10 mouse cellular contexts compared by ENCODE assay signal in genomic region chrX:71798883-71799282, GRCm38 (mm10). TPM values are rescaled to one million over a fixed set of nuclear protein-coding genes. Genes with fewer than 3 reads are reported as not detected.
DNase-seq lines count a peak whose midpoint lies in the region; TF ChIP-seq lines count a peak whose summit lies in the region.
"Had no signal": no experiment of that assay in that cellular context is flagged by ENCODE, and none has a peak within 500 bp of the region (broad histone marks: within the 10 kb centered on the region; RNA-seq: fewer than 3 reads in every experiment).

No protein-coding gene starts in this region.

- TF ChIP-seq POLR2A in brain, embryonic 14.5 days (IDR thresholded peaks at IDR 0.05; ENCODE audit: borderline replicate concordance, extremely low read depth, insufficient read depth, insufficient read length, poor library complexity, severe bottlenecking), result no peak

- TF ChIP-seq CTCF in layer of hippocampus, adult 2 months (conservative IDR thresholded peaks at IDR 0.05), result 0 out of 2 replicates have a peak, but pooled peaks have one; percentile 12
- peak; percentile 26; the same call in 1 of the 2 replicates for TF ChIP-seq CTCF in brain, embryonic 14.5 days (IDR thresholded peaks at IDR 0.05; ENCODE audit: borderline replicate concordance, extremely low read depth, insufficient read depth, insufficient read length)

- H3K27ac ChIP-seq in layer of hippocampus, adult 2 months, result no peak overlapping the region
- H3K27ac ChIP-seq: hindbrain, embryonic 13.5 days; macrophage had no signal

- intact Hi-C loops in left cerebral cortex, postnatal 25 days (cut with DNase I), result no loop called here

- H3K4me3 ChIP-seq in layer of hippocampus, adult 2 months, result no peak overlapping the region
- H3K4me3 ChIP-seq: hindbrain, embryonic 13.5 days had no signal

- DNase-seq in heart, adult 18-20 months, result peak; percentile 2 to 15
- no peak for DNase-seq in heart, adult 11 months
- no peak for DNase-seq in layer of hippocampus, adult 2 months (ENCODE audit: low spot score in 2 of 2)
- DNase-seq in layer of hippocampus, adult 9-11 months, result no peak
- peak; percentile 62 for DNase-seq in NIH3T3 (ENCODE audit: low read depth)
- DNase-seq in brain, embryonic 14.5 days (ENCODE audit: low read depth), result peak; percentile 7
- DNase-seq in left cerebral cortex, postnatal 25 days (ENCODE audit: low spot score in 2 of 2), result no peak
- DNase-seq: gastrocnemius, postnatal 25 days had no signal

RNA-seq across cellular contexts. Expression of gene Vma21, which starts 16.8 kb away (rescaled TPM):
- total RNA-seq in heart, adult 18-20 months (2021), result 10 to 100 TPM; 14.2 to 17.7 TPM
- 10 to 100 TPM; 30.2 to 38.6 TPM for total RNA-seq in layer of hippocampus, adult 2 months (2021)
- 16.2 and 22.7 TPM in 2 replicates for polyA plus RNA-seq in brain, embryonic 14.5 days (2012; rRNA removed)
- total RNA-seq in left cerebral cortex, postnatal 25 days (2021), result 10 to 100 TPM; 29.8 to 34.9 TPM

Comparison
In these comparisons a context has a peak if more than half of its experiments do, and no peak if none do; other contexts are left out.
1. DNase-seq: peak in heart, adult 18-20 months (2 of 2), NIH3T3 (single experiment) and brain, embryonic 14.5 days (single experiment); none in heart, adult 11 months (single experiment), layer of hippocampus, adult 2 months (0 of 2), layer of hippocampus, adult 9-11 months (single experiment) and left cerebral cortex, postnatal 25 days (0 of 2).